Mouse (Mus musculus): ENCODE results near the gene Itga5.

Itga5 gene

GRCm38 (mm10) chr15:103310365-103310910 lies 56.1 kb downstream of the Itga5 start, which contains the start of gene Gpr84:
Gpr84 (minus strand) TSS chr15:103310612.
- DNase-seq (ENCODE audit: low spot score in 2 of 2): no peak

GRCm38 (mm10) chr15:103308876-103309580 lies 57.5 kb downstream of the Itga5 start:
- no peak for DNase-seq (ENCODE audit: low spot score in 2 of 2)

DNA sequence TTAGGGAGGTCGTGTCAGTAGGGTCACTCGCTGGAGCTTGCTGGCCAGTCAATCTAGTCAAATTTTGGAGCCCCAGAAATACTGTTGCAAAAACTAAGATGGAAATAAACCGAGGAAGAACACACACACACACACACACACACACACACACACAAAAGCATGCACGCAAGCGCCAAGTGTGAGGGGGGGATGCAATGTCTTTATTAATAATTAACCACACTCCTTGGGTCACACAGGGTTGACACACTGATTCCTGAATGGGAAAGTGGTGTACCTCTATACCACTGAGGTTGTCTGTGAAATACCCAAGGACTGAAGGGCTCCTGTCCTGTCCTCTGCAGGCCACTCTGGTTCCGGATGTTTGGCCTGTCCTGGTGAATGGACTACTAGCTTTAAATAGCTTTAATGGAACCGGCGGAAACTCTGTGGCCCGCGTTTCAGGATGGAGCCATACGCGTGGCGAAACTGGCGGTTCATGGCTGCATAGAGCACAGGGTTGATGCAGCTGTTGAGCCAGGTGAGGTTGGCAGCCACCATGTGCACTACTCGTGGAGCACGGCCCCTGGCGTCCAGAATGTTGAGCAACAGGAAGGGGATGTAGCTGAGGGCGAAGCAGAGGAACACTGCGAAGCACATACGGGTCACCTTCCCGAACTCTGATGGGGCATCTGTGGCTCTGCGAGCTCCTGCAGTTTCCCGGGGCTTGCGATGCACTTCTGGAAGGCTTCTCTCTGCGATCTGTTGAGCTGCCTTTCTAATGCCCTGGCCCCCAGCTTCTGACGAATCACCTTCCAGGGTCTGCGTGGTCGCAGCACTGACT lies 58.3 kb downstream of the Itga5 start:
- no peak for DNase-seq (ENCODE audit: low spot score in 2 of 2)

DNA sequence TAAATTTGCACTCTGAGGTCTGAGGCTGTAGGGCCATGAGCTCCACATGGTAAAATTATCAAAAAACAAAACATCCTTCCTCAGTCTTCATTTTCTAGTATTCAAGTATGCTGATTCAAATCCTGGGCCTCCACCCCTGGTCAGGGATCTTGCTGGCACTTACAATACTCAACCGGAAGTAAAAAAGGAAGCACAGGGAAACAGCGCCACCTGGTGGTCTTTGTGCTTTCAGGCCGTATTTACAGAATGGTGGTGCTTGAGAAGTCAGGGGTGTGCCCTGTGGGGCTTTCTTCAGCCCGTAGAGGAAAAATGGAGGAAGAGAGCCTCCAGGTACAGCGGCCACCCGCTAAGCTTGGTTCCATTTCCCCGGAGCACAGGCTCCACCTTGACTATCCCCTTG lies 59.4 kb downstream of the Itga5 start:
- peak; percentile 68 to 97 for DNase-seq (ENCODE audit: low spot score in 2 of 2)

- DNase-seq (ENCODE audit: low spot score in 2 of 2): no peak
Measured at GRCm38 (mm10) chr15:103305792-103306645, 60.5 kb downstream of the Itga5 start.

- peak; percentile 97 to 98 for DNase-seq (ENCODE audit: low spot score in 2 of 2)
Measured at GRCm38 (mm10) chr15:103305070-103305678, 61.4 kb downstream of the Itga5 start.

- DNase-seq (ENCODE audit: low spot score in 2 of 2): no peak
Measured at GRCm38 (mm10) chr15:103304616-103304969, 62.0 kb downstream of the Itga5 start.

DNA sequence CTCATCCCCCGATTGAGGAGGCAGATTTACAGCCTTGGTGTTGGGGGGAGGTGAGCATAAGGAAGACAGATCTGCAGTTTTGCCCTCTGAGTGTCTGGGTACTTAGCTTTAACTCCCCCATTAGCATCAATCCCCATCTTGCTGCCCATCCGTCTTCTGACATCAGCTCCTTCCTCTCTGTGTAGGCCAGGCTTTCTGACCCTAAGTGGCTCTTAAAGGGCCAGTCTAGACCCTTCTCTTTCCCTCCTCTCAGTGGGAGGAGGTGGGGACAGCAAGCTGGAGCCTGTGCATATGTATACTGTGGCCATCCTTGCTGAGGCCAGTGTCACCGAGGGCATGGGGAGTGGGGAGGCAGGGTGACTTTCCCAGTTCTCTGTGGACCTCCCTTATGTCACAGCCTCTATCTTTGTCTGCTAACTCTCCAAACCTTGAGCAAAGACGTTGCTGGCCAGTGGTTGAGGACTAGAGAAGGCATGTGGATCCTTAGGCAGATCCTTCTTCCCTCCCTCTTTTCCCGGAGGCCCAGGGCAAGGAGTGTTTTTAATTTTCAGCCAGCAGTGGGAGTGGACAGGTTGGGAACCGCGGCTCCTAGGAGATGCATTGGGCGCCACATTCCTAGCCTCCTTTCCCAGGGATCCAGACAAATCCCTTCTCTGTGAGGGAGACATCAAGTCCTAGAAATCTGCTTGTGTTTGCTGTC lies 62.5 kb downstream of the Itga5 start:
- DNase-seq (ENCODE audit: low spot score in 2 of 2): no peak

- no peak for DNase-seq (ENCODE audit: low spot score in 2 of 2)
Measured at GRCm38 (mm10) chr15:103302341-103303021, 64.1 kb downstream of the Itga5 start.

- DNase-seq (ENCODE audit: low spot score in 2 of 2): no peak
Measured at GRCm38 (mm10) chr15:103301547-103302340, 64.8 kb downstream of the Itga5 start.

GRCm38 (mm10) chr15:103301046-103301445 lies 65.5 kb downstream of the Itga5 start:
- DNase-seq (ENCODE audit: low spot score in 2 of 2): no peak

GRCm38 (mm10) chr15:103300560-103300959 lies 66.0 kb downstream of the Itga5 start:
- DNase-seq (ENCODE audit: low spot score in 2 of 2): no peak

DNA sequence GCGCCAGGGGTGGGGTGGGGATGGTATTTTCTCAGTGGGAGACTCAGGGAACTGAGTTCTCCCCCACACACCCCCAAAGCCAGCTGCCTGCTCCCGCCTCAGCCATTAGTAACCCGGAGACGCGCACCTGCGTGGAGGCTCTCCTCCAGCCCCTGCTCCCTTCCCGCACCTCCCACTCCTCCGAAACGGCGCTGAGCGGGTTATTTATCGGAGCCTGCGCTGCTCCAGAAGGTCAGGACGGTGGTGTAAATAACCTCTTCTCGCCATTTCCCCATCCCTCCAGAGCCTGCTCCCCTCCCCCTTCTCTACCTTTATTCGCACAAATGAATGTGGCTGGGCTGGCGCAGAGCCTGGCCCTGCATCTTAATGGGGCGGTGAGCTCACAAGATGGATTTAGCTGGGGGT lies 66.5 kb downstream of the Itga5 start:
- DNase-seq (ENCODE audit: low spot score in 2 of 2): peak in 1 of 2 experiments; percentile 68

GRCm38 (mm10) chr15:103299644-103300043 lies 66.9 kb downstream of the Itga5 start:
- DNase-seq (ENCODE audit: low spot score in 2 of 2): no peak

- DNase-seq (ENCODE audit: low spot score in 2 of 2): no peak
Measured at GRCm38 (mm10) chr15:103298861-103299616, 67.5 kb downstream of the Itga5 start.

- DNase-seq (ENCODE audit: low spot score in 2 of 2): no peak
Measured at GRCm38 (mm10) chr15:103298026-103298425, 68.5 kb downstream of the Itga5 start.

- DNase-seq (ENCODE audit: low spot score in 2 of 2): no peak
Measured at GRCm38 (mm10) chr15:103297313-103297712, 69.2 kb downstream of the Itga5 start.

DNA sequence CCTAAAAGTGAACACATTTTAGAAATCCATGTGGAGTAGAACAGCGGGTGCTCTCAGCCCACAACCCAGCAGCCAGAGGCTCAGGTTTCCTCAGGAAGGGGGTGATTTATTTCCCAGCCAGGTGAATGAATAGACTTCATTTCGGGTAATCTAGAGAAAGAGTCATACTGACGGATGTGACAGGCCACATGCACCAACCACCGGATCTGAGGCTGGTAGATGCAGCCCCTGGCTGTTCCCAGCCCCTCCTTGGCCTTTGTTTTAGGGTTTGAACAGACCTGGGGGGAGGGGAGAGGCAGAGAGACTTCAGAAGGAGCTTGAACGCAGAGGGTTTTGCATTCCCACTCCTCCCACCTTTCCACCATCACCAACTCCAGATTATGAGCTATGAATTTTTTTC lies 70.7 kb downstream of the Itga5 start:
- no peak for DNase-seq (ENCODE audit: low spot score in 2 of 2)

DNA sequence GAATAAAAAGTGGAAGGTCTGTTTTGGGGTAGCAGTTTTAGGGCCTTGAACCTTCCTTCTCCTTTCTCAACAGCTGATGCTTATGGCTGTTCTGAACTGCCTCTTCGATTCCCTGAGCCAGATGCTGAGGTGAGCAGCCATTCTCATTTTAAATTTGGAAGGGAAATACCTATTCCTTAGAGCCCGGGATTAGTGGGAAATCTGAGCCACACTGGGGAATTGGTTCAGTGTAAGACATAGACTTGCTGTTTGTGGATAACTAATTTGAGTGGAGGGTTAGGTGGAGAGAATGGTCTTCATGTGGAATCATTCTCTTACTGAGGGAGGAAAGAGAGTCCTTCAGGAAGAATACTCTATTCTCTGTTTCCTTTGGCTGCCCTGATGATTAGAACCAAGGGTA lies 71.9 kb downstream of the Itga5 start:
- DNase-seq (ENCODE audit: low spot score in 2 of 2): no peak
